Mouse (Mus musculus) liver, postnatal 0 days (tissue): ENCODE measurements around the gene Wrap73. TPM values are rescaled to one million over a fixed set of nuclear protein-coding genes. Genes with fewer than 3 reads are reported as not detected.

Experiments
- ATAC-seq: fragments of 200-750 bp; cut with Nextera tagmentation; 2 replicates; pipeline ENCODE4 v1.8.0; 2017; ENCODE audit warnings: mild to moderate bottlenecking, moderate library complexity
- DNase-seq: peaks from one replicate; pipeline ENCODE4 v3.0.0-alpha.2; 2016
- H3K27ac ChIP-seq: fragments of 300-500 bp; sonication (generic); 2 replicates; pipeline ENCODE4 v1.5.1; 2014; ENCODE audit warnings: antibody characterized with exemption, moderate library complexity, mild to moderate bottlenecking, low read depth
- H3K27me3 ChIP-seq: fragments of 300-500 bp; sonication (generic); 2 replicates; pipeline ENCODE4 v1.6.1; 2014; ENCODE audit warnings: low read length, control low read depth, mixed read lengths; ENCODE audit not compliant: insufficient read depth
- H3K36me3 ChIP-seq: fragments of 300-500 bp; sonication (generic); replicated peaks from 2 replicates; pipeline ENCODE4 v1.6.1; 2014; ENCODE audit warnings: mild to moderate bottlenecking, control low read depth, low read length, moderate library complexity, mixed read lengths; ENCODE audit not compliant: insufficient read depth
- H3K4me1 ChIP-seq: fragments of 300-500 bp; sonication (generic); 2 replicates; pipeline ENCODE4 v1.6.1; 2014; ENCODE audit warnings: antibody characterized with exemption, mild to moderate bottlenecking, control low read depth; ENCODE audit not compliant: insufficient read depth
- H3K4me2 ChIP-seq: fragments of 300-500 bp; sonication (generic); 2 replicates; pipeline ENCODE4 v1.6.1; 2014; ENCODE audit warnings: low read depth, mild to moderate bottlenecking, low read length, moderate library complexity, mixed read lengths
- H3K4me3 ChIP-seq: fragments of 300-500 bp; sonication (generic); 2 replicates; pipeline ENCODE4 v1.5.1; 2014; ENCODE audit warnings: low read depth, low read length
- H3K9ac ChIP-seq: fragments of 300-500 bp; sonication (generic); replicated peaks from 2 replicates; pipeline ENCODE4 v1.6.1; 2014; ENCODE audit warnings: mild to moderate bottlenecking, moderate library complexity
- H3K9me3 ChIP-seq: fragments of 300-500 bp; sonication (generic); 2 replicates; pipeline ENCODE4 v1.6.1; 2016; ENCODE audit warnings: mild to moderate bottlenecking, control low read depth, low read length, mixed read lengths
- CTCF ChIP-seq: sonication (generic); IDR thresholded peaks from 2 replicates; pipeline ENCODE4 v1.5.1; 2016; ENCODE audit warnings: antibody characterized with exemption, low read depth
- EP300 ChIP-seq: IDR thresholded peaks from 2 replicates; pipeline ENCODE4 v1.6.1; 2016; ENCODE audit warnings: antibody characterized with exemption, low read depth, mild to moderate bottlenecking
- WGBS: fragments of 180-500 bp; shearing (Covaris S2); extraction: QIAGEN DNeasy Blood & Tissue Kit; methylation state at CpG from one replicate; pipeline ENCODE4 v1.1.7; 2014; ENCODE audit not compliant: insufficient replicate concordance; 5-methylcytosine and 5-hydroxymethylcytosine counted together
- polyA plus RNA-seq: library from polyadenylated mRNA; unstranded; fragments of >200 nt; fragmentation: Nextera tagmentation; extraction: Ambion mirVana; gene quantifications from 2 replicates; pipeline ENCODE4 v1.2.1, GENCODE M21; 2015

The Wrap73 gene
- 12.4 and 14.1 TPM in 2 replicates for polyA plus RNA-seq

- peaks cover 26% of the 10 kb centered on the region for H3K4me1 ChIP-seq
- peaks cover 47% of the 10 kb centered on the region for H3K27me3 ChIP-seq
- H3K4me3 ChIP-seq, result peak within 1 kb of the TSS; percentile 95
- peak within 1 kb of the TSS; percentile 92 for H3K9ac ChIP-seq
- H3K4me2 ChIP-seq, result peak within 1 kb of the TSS; percentile 96
- WGBS, result 2% methylated on average over 46 of the region's 49 CpGs
- peak within 1 kb of the TSS; percentile 86 for H3K27ac ChIP-seq
- TF ChIP-seq CTCF, result no peak
- no peak for TF ChIP-seq EP300
- peaks cover 2% of the 10 kb centered on the region for H3K36me3 ChIP-seq
- ATAC-seq (peak; percentile 98), DNase-seq (peak; percentile 92)
- no peaks in the 10 kb centered on the region for H3K9me3 ChIP-seq
These were observed at the start of gene Wrap73 for GRCm38 (mm10) chr4:154142211-154143040. TSS of gene Wrap73 (plus strand) at chr4:154142372.

- Histone ChIP-seq H3K4me3 (no peak overlapping the region), H3K4me2 (no peak overlapping the region), H3K27ac (no peak overlapping the region), H3K4me1 (no peaks in the 10 kb centered on the region), H3K9ac (no peak overlapping the region), H3K27me3 (0 out of 2 replicates have a peak, but pooled peaks cover 5% of the 10 kb centered on the region), H3K36me3 (no peaks in the 10 kb centered on the region), H3K9me3 (no peaks in the 10 kb centered on the region)
- 20% methylated on average over 9 of the region's 9 CpGs for WGBS
- peak; percentile 75 for TF ChIP-seq CTCF
- no peak for TF ChIP-seq EP300
- no peak for ATAC-seq
- peak; percentile 62 for DNase-seq
These were observed 49.0 kb upstream of the Wrap73 start for GRCm38 (mm10) chr4:154093210-154093609.

- TF ChIP-seq CTCF (no peak), EP300 (no peak)
- H3K4me3 ChIP-seq, result no peak overlapping the region
- H3K9me3 ChIP-seq, result no peaks in the 10 kb centered on the region
- DNase-seq (no peak), ATAC-seq (no peak)
- H3K4me1 ChIP-seq, result no peaks in the 10 kb centered on the region
- no peak overlapping the region for H3K4me2 ChIP-seq
- no peak overlapping the region for H3K27ac ChIP-seq
- H3K36me3 ChIP-seq, result no peaks in the 10 kb centered on the region
- 0 out of 2 replicates have a peak, but pooled peaks cover 5% of the 10 kb centered on the region for H3K27me3 ChIP-seq
- H3K9ac ChIP-seq, result no peak overlapping the region
- WGBS, result 13% methylated on average over 6 of the region's 6 CpGs
These were observed 46.1 kb upstream of the Wrap73 start for GRCm38 (mm10) chr4:154096111-154096510.

GRCm38 (mm10) chr4:154099361-154099760 lies 42.8 kb upstream of the Wrap73 start:
- H3K9me3 ChIP-seq, result no peaks in the 10 kb centered on the region
- no peak overlapping the region for H3K4me3 ChIP-seq
- H3K36me3 ChIP-seq, result no peaks in the 10 kb centered on the region
- H3K4me1 ChIP-seq, result no peaks in the 10 kb centered on the region
- H3K27ac ChIP-seq, result no peak overlapping the region
- ATAC-seq (no peak), DNase-seq (no peak)
- TF ChIP-seq EP300, result no peak
- TF ChIP-seq CTCF, result no peak
- WGBS, result 37% methylated on average over 7 of the region's 7 CpGs
- H3K9ac ChIP-seq, result no peak overlapping the region
- H3K27me3 ChIP-seq, result 0 out of 2 replicates have a peak, but pooled peaks cover 5% of the 10 kb centered on the region
- no peak overlapping the region for H3K4me2 ChIP-seq

- Histone ChIP-seq H3K4me3 (no peak overlapping the region), H3K9ac (no peak overlapping the region), H3K27ac (no peak overlapping the region), H3K27me3 (no peaks in the 10 kb centered on the region; the same call in 1 of the 2 replicates), H3K4me2 (no peak overlapping the region), H3K4me1 (peaks cover 4% of the 10 kb centered on the region), H3K9me3 (no peaks in the 10 kb centered on the region), H3K36me3 (no peaks in the 10 kb centered on the region)
- TF ChIP-seq EP300 (no peak), CTCF (no peak)
- DNase-seq, result no peak
- 61% methylated on average over 8 of the region's 8 CpGs for WGBS
- no peak for ATAC-seq
These were observed 38.8 kb upstream of the Wrap73 start for GRCm38 (mm10) chr4:154103386-154103785.

- Histone ChIP-seq H3K27me3 (no peaks in the 10 kb centered on the region; the same call in 1 of the 2 replicates), H3K9me3 (no peaks in the 10 kb centered on the region), H3K4me1 (peaks cover 4% of the 10 kb centered on the region), H3K4me3 (no peak overlapping the region), H3K4me2 (no peak overlapping the region), H3K9ac (no peak overlapping the region), H3K27ac (no peak overlapping the region), H3K36me3 (no peaks in the 10 kb centered on the region)
- WGBS, result 74% methylated on average over 10 of the region's 10 CpGs
- ATAC-seq, result no peak
- no peak for DNase-seq
- TF ChIP-seq CTCF (no peak), EP300 (no peak)
These were observed 38.3 kb upstream of the Wrap73 start for GRCm38 (mm10) chr4:154103912-154104311.
